Mouse (Mus musculus): ENCODE data around the gene Phc3. TPM values are rescaled to one million over a fixed set of nuclear protein-coding genes. Genes with fewer than 3 reads are reported as not detected.

Gene Phc3
- polyA plus RNA-seq, 1 experiment from 2014 or later = 13.7 TPM

DNA sequence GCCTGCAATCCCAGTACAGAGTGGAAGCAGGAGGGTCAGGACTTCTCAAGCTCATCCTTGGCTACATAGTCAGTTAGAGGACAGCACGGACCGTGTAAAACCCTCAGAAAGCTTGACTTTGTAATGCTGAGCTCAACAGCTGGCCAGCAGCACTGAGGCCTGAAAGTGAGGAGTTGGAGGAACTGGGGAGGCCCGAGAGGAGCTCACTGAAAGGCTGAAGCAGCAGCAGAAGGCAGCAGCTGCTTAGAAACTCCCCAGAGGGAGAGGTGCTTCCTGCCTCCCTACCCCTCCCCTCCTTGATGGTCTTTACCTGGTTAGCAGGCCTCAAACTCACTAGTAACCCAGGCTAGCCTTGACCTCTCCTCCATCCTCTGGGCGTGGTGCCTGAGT lies 30.8 kb upstream of the Phc3 start:
- no peak overlapping the region for H3K4me3 ChIP-seq (ENCODE audit: low read depth, low read length)
- 0 out of 2 replicates have a peak overlapping the region, but pooled peaks have one; percentile 18 for H3K9ac ChIP-seq (replicated peaks; ENCODE audit: low read depth, low read length)
- 19% methylated on average over 4 of the region's 4 CpGs for WGBS
- H3K9me3 ChIP-seq (ENCODE audit: control insufficient read depth, low read depth, low read length) = no peaks in the 10 kb centered on the region
- no peak for ATAC-seq (ENCODE audit: insufficient number of reproducible peaks, insufficient read depth, low FRiP score, low read depth)
- peak overlapping the region; percentile 94 for H3K27ac ChIP-seq (ENCODE audit: low read length)
- peak overlapping the region; percentile 14 for H3K4me2 ChIP-seq (replicated peaks; ENCODE audit: low read depth, low read length)
- H3K36me3 ChIP-seq (ENCODE audit: control insufficient read depth, insufficient read depth, low read length) = no peaks in the 10 kb centered on the region
- no peaks in the 10 kb centered on the region for H3K27me3 ChIP-seq (ENCODE audit: control insufficient read depth, insufficient read depth, low read length)
- peaks cover 20% of the 10 kb centered on the region for H3K4me1 ChIP-seq (ENCODE audit: control insufficient read depth, insufficient read depth, low read length)

DNA sequence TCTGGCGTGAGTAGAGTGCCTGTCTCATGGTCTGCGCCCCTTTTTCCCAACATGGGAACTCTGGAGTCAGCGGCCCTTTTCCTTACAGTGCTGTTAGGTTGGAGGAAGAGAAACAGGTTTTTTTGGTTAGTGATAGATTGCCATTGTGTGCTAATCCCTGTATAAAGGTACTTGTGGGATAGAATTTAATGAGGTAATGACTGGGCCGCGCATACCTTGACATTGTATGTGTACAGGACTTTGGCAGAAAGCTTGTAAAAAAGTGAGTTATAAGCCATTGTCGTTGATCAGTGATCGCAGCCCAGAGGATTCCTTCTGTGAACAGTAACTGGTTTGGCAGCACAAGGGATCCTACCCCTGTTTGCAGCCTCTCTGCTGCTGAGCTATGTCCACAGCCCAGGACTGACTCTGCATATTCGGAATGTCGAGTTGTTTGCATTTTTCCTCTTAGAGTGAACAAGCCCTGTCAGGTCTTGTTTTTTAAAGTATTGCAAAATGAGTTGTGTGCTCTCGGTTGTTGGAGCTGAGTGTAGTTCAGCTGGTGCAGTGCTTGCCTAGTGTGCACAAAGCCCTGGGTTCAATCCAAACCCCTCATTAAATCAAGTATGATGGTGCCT lies 30.3 kb upstream of the Phc3 start:
- Histone ChIP-seq H3K27me3 (ENCODE audit: control insufficient read depth, insufficient read depth, low read length) (no peaks in the 10 kb centered on the region), H3K9ac (replicated peaks; ENCODE audit: low read depth, low read length) (no peak overlapping the region), H3K9me3 (ENCODE audit: control insufficient read depth, low read depth, low read length) (no peaks in the 10 kb centered on the region), H3K27ac (ENCODE audit: low read length) (peak overlapping the region; percentile 94), H3K36me3 (ENCODE audit: control insufficient read depth, insufficient read depth, low read length) (no peaks in the 10 kb centered on the region), H3K4me2 (replicated peaks; ENCODE audit: low read depth, low read length) (peak overlapping the region; percentile 14), H3K4me3 (ENCODE audit: low read depth, low read length) (no peak overlapping the region), H3K4me1 (ENCODE audit: control insufficient read depth, insufficient read depth, low read length) (peaks cover 20% of the 10 kb centered on the region)
- WGBS = 37% methylated on average over 10 of the region's 10 CpGs
- peak; percentile 19; the same call in 1 of the 2 replicates for ATAC-seq (ENCODE audit: insufficient number of reproducible peaks, insufficient read depth, low FRiP score, low read depth)

DNA sequence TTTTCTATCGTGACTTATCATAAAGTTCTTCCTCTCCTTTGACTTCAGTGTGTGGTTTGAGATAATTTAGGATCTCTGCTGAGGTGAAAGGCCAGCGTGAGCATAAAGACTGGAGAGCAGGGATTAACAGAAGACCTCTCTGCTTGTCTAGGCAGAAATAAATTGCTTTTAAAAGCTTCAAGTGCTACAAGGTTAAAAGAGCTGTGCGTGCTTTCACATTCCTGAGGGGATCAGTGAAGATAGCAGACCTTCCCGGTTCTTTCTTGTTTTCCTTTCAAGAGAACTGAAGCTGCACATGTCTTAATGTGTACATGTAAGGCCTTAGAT lies 27.4 kb upstream of the Phc3 start:
- Histone ChIP-seq H3K4me2 (replicated peaks; ENCODE audit: low read depth, low read length) (peak overlapping the region; percentile 56), H3K4me1 (ENCODE audit: control insufficient read depth, insufficient read depth, low read length) (peaks cover 20% of the 10 kb centered on the region), H3K9ac (replicated peaks; ENCODE audit: low read depth, low read length) (peak overlapping the region; percentile 84; the same call in 1 of the 2 replicates), H3K36me3 (ENCODE audit: control insufficient read depth, insufficient read depth, low read length) (no peaks in the 10 kb centered on the region), H3K27me3 (ENCODE audit: control insufficient read depth, insufficient read depth, low read length) (no peaks in the 10 kb centered on the region), H3K27ac (ENCODE audit: low read length) (peak overlapping the region; percentile 80; the same call in 1 of the 2 replicates), H3K4me3 (ENCODE audit: low read depth, low read length) (peak overlapping the region; percentile 86), H3K9me3 (ENCODE audit: control insufficient read depth, low read depth, low read length) (no peaks in the 10 kb centered on the region)
- ATAC-seq (ENCODE audit: insufficient number of reproducible peaks, insufficient read depth, low FRiP score, low read depth) = no peak
- 2% methylated on average over 4 of the region's 4 CpGs for WGBS

DNA sequence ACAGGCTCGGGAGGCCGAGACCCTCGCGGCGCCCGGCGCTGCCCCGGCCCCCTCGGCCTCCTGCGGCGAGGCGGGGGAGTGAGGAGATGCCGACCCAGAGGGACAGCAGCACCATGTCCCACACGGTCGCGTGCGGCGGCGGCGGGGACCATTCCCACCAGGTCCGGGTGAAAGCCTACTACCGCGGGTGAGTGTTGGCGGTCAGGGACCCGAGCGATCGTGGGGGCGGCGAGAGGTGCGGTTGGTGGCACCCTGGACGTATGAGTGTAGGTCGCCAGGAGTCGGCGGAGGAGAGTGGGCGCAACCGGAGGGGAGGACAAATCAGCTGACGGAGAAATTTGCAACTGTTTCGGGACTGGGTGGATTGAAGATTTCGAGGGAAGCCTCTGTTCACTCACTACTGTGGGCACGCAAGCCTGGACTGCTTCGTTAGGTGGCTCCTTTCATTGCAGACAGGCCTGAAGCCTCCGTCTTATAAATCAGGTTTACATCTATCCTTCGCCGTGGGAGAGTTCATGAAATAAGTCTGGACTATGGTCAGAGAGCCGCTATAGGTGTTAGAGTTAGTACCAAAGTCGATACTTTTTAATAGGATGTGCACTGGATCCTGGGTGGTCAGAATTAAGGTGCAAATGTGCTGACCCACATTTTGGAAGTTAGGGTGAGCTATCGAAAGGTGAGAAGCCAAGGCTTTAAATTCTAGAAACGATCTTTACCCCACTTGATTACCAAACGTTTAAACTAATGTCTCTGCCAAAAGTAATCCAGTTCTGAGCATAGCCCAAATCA lies 26.9 kb upstream of the Phc3 start:
- Histone ChIP-seq H3K36me3 (ENCODE audit: control insufficient read depth, insufficient read depth, low read length) (no peaks in the 10 kb centered on the region), H3K27me3 (ENCODE audit: control insufficient read depth, insufficient read depth, low read length) (no peaks in the 10 kb centered on the region), H3K4me1 (ENCODE audit: control insufficient read depth, insufficient read depth, low read length) (peaks cover 20% of the 10 kb centered on the region), H3K27ac (ENCODE audit: low read length) (peak overlapping the region; percentile 80), H3K9ac (replicated peaks; ENCODE audit: low read depth, low read length) (peak overlapping the region; percentile 84), H3K9me3 (ENCODE audit: control insufficient read depth, low read depth, low read length) (no peaks in the 10 kb centered on the region), H3K4me3 (ENCODE audit: low read depth, low read length) (peak overlapping the region; percentile 86), H3K4me2 (replicated peaks; ENCODE audit: low read depth, low read length) (peak overlapping the region; percentile 56)
- ATAC-seq (ENCODE audit: insufficient number of reproducible peaks, insufficient read depth, low FRiP score, low read depth) = no peak
- WGBS = under 1% methylated on average over 49 of the region's 49 CpGs

DNA sequence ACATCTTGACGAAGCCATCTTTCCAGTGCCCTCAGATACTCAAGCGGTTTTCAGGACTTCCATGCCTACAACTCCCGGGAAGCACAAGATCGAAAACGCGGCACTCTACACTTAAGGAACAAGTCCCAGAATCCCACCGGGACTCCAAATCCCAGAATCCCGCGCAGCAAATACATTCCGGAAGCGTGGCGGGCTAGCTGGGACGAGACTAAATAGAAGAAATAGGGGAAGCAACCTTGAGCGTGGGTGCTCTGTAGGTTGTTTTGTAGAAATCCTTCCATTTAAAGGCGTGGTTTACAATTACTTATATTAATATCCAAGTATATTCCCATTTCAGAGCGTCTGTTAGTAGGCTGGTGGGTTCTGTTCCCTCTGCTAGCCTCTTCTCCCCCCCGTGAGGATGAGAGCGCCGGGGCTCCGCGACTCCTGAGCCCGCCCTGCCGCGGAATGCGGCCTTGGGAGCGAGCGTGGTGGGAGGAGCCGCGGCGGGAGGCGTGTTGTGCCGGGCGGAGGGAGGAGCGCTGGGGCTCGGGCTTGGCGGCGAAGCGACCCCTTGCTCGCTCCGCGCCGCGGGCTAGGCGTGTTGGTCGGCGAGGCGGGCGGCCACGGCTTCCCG lies 26.2 kb upstream of the Phc3 start, which contains the start of gene Prkci:
TSS of gene Prkci (plus strand) at position 465 of the 616 bp plus-strand sequence.
- H3K4me2 ChIP-seq (replicated peaks; ENCODE audit: low read depth, low read length) = peak within 1 kb of the TSS; percentile 56
- H3K9me3 ChIP-seq (ENCODE audit: control insufficient read depth, low read depth, low read length) = no peaks in the 10 kb centered on the region
- H3K27me3 ChIP-seq (ENCODE audit: control insufficient read depth, insufficient read depth, low read length) = no peaks in the 10 kb centered on the region
- no peaks in the 10 kb centered on the region for H3K36me3 ChIP-seq (ENCODE audit: control insufficient read depth, insufficient read depth, low read length)
- H3K27ac ChIP-seq (ENCODE audit: low read length) = peak within 1 kb of the TSS; percentile 80
- peak within 1 kb of the TSS; percentile 86 for H3K4me3 ChIP-seq (ENCODE audit: low read depth, low read length)
- peak within 1 kb of the TSS; percentile 84 for H3K9ac ChIP-seq (replicated peaks; ENCODE audit: low read depth, low read length)
- peaks cover 19% of the 10 kb centered on the region for H3K4me1 ChIP-seq (ENCODE audit: control insufficient read depth, insufficient read depth, low read length)
- under 1% methylated on average over 48 of the region's 50 CpGs for WGBS
- ATAC-seq (ENCODE audit: insufficient number of reproducible peaks, insufficient read depth, low FRiP score, low read depth) = peak; percentile 95

DNA sequence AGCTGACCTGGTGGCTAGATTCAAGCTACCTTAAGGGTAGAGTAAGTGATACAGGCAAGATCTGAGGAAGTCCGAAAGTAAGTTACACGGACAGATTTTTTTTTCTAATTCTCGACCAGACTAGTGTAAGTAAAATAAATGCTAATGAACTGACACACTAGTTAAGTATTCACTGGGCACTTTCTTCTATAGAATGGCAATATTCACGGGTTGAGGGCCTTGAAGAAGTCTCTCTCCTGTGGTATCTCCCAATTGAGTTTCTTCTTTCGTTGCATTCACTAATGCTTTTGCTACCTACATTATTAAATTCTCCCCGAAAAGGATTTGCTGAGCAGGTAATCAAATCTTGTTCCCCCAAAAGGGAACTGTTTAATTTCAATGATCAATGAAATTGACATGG lies 25.6 kb upstream of the Phc3 start:
- Histone ChIP-seq H3K27ac (ENCODE audit: low read length) (no peak overlapping the region; the same call in 1 of the 2 replicates), H3K9ac (replicated peaks; ENCODE audit: low read depth, low read length) (peak overlapping the region; percentile 84; the same call in 1 of the 2 replicates)
- WGBS = 23% methylated on average over 6 of the region's 6 CpGs

DNA sequence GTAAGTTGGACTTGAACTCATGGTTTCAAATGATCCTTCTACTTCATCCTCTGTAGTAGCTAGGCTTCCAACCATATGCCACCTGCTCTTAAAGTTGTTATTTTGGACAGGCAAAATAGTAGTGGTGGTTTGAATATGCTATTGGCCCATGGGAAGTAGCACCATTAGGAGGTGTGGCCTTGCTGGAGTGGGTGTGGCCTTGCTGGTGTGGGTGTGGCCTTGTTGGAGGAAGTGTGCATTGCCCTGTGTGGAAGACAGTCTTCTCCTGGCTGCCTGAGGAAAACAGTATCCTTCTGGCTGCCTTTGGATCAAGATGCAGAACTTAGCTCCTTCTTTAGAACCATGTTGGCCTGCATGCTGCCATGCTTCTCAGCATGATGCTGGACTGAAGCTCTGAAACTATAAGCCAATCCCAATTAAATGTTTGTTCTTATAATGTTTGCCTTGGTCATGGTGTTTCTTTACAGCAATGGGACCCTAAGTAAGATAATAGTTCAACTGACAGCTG lies 23.9 kb upstream of the Phc3 start:
- H3K4me3 ChIP-seq (ENCODE audit: low read depth, low read length) = no peak overlapping the region
- H3K4me2 ChIP-seq (replicated peaks; ENCODE audit: low read depth, low read length) = no peak overlapping the region
- H3K9me3 ChIP-seq (ENCODE audit: control insufficient read depth, low read depth, low read length) = no peaks in the 10 kb centered on the region
- ATAC-seq (ENCODE audit: insufficient number of reproducible peaks, insufficient read depth, low FRiP score, low read depth) = no peak
- peaks cover 7% of the 10 kb centered on the region; the same call in 1 of the 2 replicates for H3K4me1 ChIP-seq (ENCODE audit: control insufficient read depth, insufficient read depth, low read length)
- H3K36me3 ChIP-seq (ENCODE audit: control insufficient read depth, insufficient read depth, low read length) = no peaks in the 10 kb centered on the region
- H3K27ac ChIP-seq (ENCODE audit: low read length) = no peak overlapping the region
- H3K9ac ChIP-seq (replicated peaks; ENCODE audit: low read depth, low read length) = no peak overlapping the region
- no peaks in the 10 kb centered on the region for H3K27me3 ChIP-seq (ENCODE audit: control insufficient read depth, insufficient read depth, low read length)

More for the DNA sequence above, 25.6 kb upstream of the Phc3 start:
- Histone ChIP-seq H3K36me3 (ENCODE audit: control insufficient read depth, insufficient read depth, low read length) (no peaks in the 10 kb centered on the region), H3K4me2 (replicated peaks; ENCODE audit: low read depth, low read length) (peak overlapping the region; percentile 56), H3K27me3 (ENCODE audit: control insufficient read depth, insufficient read depth, low read length) (no peaks in the 10 kb centered on the region), H3K4me1 (ENCODE audit: control insufficient read depth, insufficient read depth, low read length) (peaks cover 13% of the 10 kb centered on the region), H3K9me3 (ENCODE audit: control insufficient read depth, low read depth, low read length) (no peaks in the 10 kb centered on the region), H3K4me3 (ENCODE audit: low read depth, low read length) (peak overlapping the region; percentile 34)
- ATAC-seq (ENCODE audit: insufficient number of reproducible peaks, insufficient read depth, low FRiP score, low read depth) = no peak

DNA sequence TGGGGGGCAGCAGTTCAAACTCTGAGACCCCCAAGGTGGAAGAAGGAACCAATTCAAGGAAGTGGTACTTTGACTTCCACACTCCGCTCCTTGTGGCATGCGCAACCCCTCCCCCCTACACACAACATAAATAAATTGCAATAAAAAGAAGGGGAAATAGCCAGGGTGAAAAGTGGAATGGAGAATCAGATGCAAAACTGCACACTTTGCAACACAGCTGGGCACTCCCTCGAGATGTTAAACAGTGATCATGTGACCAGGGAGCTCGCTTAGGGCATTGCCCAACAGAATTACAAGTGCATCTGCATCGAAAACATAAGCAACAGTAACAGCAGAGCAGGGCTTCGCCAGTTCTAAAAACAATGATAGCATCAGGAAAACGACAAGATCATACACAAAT lies 22.9 kb upstream of the Phc3 start:
- H3K27me3 ChIP-seq (ENCODE audit: control insufficient read depth, insufficient read depth, low read length) = no peaks in the 10 kb centered on the region
- H3K36me3 ChIP-seq (ENCODE audit: control insufficient read depth, insufficient read depth, low read length) = no peaks in the 10 kb centered on the region
- H3K27ac ChIP-seq (ENCODE audit: low read length) = no peak overlapping the region
- ATAC-seq (ENCODE audit: insufficient number of reproducible peaks, insufficient read depth, low FRiP score, low read depth) = no peak
- 75% methylated on average over 7 of the region's 7 CpGs for WGBS
- H3K4me3 ChIP-seq (ENCODE audit: low read depth, low read length) = no peak overlapping the region
- no peak overlapping the region for H3K4me2 ChIP-seq (replicated peaks; ENCODE audit: low read depth, low read length)
- no peaks in the 10 kb centered on the region for H3K9me3 ChIP-seq (ENCODE audit: control insufficient read depth, low read depth, low read length)
- no peak overlapping the region for H3K9ac ChIP-seq (replicated peaks; ENCODE audit: low read depth, low read length)
- 0 out of 2 replicates have a peak, but pooled peaks cover under 1% of the 10 kb centered on the region for H3K4me1 ChIP-seq (ENCODE audit: control insufficient read depth, insufficient read depth, low read length)

Measured in stomach, embryonic 14.5 days (tissue).